Mouse (Mus musculus) lung, embryonic 16.5 days (tissue): ENCODE results near the gene Olfr1396. TPM values are rescaled to one million over a fixed set of nuclear protein-coding genes. Genes with fewer than 3 reads are reported as not detected.
A peak's percentile ranks its signal among the peaks of the same experiment; 100 is the strongest.

Experiments
- ATAC-seq: fragments of 200-750 bp; cut with Nextera tagmentation; 2 replicates; pipeline ENCODE4 v1.8.0; 2017; ENCODE audit warnings: low read depth, mild to moderate bottlenecking, moderate library complexity
- H3K27ac ChIP-seq: fragments of 300-500 bp; sonication (generic); 2 replicates; pipeline ENCODE4 v1.5.1; 2014; ENCODE audit warnings: mild to moderate bottlenecking, control low read depth, low read length
- H3K27me3 ChIP-seq: fragments of 300-500 bp; sonication (generic); 2 replicates; pipeline ENCODE4 v1.6.1; 2014; ENCODE audit warnings: low read depth, low read length, mixed read lengths; ENCODE audit not compliant: control insufficient read depth, insufficient read depth
- H3K36me3 ChIP-seq: fragments of 300-500 bp; sonication (generic); 2 replicates; pipeline ENCODE4 v1.6.1; 2014; ENCODE audit warnings: low read length; ENCODE audit not compliant: control insufficient read depth, insufficient read depth
- H3K4me1 ChIP-seq: fragments of 300-500 bp; sonication (generic); replicated peaks from 2 replicates; pipeline ENCODE4 v1.6.1; 2014; ENCODE audit warnings: low read length, mixed read lengths; ENCODE audit not compliant: control insufficient read depth, insufficient read depth
- H3K4me2 ChIP-seq: fragments of 300-500 bp; sonication (generic); 2 replicates; pipeline ENCODE4 v1.6.1; 2014; ENCODE audit warnings: low read depth, low read length, control low read depth
- H3K4me3 ChIP-seq: fragments of 300-500 bp; sonication (generic); 2 replicates; pipeline ENCODE4 v1.5.1; 2014; ENCODE audit warnings: mild to moderate bottlenecking, low read length, control low read depth
- H3K9ac ChIP-seq: fragments of 300-500 bp; sonication (generic); 2 replicates; pipeline ENCODE4 v1.6.1; 2014; ENCODE audit warnings: low read length, control low read depth
- H3K9me3 ChIP-seq: fragments of 300-500 bp; sonication (generic); 2 replicates; pipeline ENCODE4 v1.6.1; 2016; ENCODE audit warnings: low read length; ENCODE audit not compliant: control insufficient read depth
- WGBS: fragments of 180-500 bp; shearing (Covaris S2); extraction: QIAGEN DNeasy Blood & Tissue Kit; methylation state at CpG from one replicate; pipeline ENCODE4 v1.1.7; 2014; 5-methylcytosine and 5-hydroxymethylcytosine counted together
- polyA plus RNA-seq: library from polyadenylated mRNA; unstranded; fragments of >200 nt; fragmentation: Nextera tagmentation; extraction: Ambion mirVana; gene quantifications from 2 replicates; pipeline ENCODE4 v1.2.1, GENCODE M21; 2015

Gene Olfr1396
- polyA plus RNA-seq, 1 experiment from 2014 or later, result not detected

DNA sequence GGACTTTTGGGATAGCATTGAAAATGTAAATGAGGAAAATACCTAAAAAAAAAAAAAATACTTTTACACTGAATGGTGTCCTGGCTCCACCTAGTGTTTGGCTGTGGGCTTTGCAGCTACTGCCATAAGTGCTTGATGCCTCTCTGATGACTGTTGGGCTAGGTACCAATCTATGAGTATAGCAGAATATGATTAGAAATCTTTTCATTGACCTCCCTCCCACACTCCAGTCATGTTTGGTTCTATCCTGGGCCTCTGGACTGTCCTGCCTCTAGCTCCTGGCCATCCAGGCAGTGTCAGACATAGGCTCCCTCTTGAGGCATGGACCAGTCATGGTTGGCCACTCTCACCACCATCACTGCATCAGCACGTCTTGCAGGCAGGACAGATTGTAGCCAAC lies 5.8 kb downstream of the Olfr1396 start:
- Histone ChIP-seq H3K27me3 (no peaks in the 10 kb centered on the region), H3K27ac (no peak overlapping the region), H3K9me3 (no peaks in the 10 kb centered on the region), H3K4me2 (no peak overlapping the region), H3K4me1 (no peaks in the 10 kb centered on the region), H3K4me3 (no peak overlapping the region), H3K9ac (no peak overlapping the region), H3K36me3 (no peaks in the 10 kb centered on the region)
- 33% methylated on average over 1 of the region's 1 CpGs for WGBS
- no peak for ATAC-seq

DNA sequence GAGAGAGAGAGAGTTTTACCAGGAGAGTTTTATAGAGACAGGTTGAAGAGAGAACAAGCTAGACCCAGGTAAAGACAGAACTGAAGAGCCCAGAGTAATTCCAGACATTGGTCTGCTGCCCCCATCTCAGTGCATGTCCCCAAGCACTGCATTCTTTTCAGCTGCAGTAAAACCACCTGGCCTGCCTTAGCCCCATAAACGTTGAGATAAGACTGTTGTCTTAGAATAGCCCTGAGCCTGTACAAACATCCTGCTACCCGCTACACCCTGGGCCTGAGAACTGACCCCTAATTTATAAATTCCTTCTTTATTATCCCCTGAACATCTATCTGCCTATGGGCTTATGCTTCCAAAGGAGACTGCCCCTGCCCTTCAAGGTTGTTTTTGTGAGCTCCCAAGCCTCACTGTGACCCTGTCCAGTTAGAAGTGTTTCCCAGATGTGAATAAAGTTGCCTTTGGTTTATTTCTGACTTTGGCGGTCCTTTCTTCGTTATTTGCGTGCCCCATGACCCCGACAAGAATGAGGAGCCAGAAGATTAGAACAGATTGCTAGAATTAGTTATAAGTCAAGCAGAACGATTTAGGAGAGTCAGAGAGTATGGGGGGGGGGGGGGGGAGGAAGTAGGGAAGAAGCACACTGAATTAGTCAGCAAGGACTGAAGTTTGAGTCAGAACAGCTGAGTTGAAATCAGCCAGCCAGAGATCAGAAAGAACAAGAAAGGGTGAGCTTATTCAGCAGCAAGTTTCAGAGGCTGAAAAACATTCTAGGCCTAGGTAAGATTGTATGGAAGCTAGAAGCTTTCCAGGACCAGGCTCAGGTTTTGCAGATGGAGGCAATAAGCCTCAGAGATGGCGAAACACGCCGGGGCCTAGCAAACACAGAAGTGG lies 6.8 kb downstream of the Olfr1396 start:
- H3K4me3 ChIP-seq, result no peak overlapping the region
- no peak for ATAC-seq
- 52% methylated on average over 10 of the region's 10 CpGs for WGBS
- no peak overlapping the region for H3K4me2 ChIP-seq
- H3K27ac ChIP-seq, result no peak overlapping the region
- H3K36me3 ChIP-seq, result no peaks in the 10 kb centered on the region
- no peak overlapping the region for H3K9ac ChIP-seq
- H3K4me1 ChIP-seq, result peaks cover 3% of the 10 kb centered on the region; the same call in 1 of the 2 replicates
- H3K27me3 ChIP-seq, result no peaks in the 10 kb centered on the region
- H3K9me3 ChIP-seq, result no peaks in the 10 kb centered on the region

DNA sequence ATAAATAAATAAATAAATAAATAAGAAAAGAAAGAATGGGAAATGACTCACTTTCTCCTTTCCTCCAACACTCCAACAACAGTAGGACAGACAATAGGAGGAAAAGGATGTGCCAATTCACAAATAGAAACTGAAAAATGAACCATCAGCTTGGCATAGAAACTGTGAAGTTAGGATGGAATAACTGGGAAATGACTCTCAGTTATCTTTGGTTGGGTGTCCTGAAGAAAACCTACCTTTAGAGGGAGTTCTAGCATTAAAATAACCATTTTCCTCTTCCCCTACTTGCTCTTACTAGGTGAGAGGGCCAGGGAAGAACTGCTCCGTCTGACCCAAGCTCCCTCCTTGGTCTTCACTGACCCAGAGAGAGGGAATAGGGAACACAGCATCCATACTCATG lies 8.9 kb downstream of the Olfr1396 start:
- no peaks in the 10 kb centered on the region for H3K36me3 ChIP-seq
- no peaks in the 10 kb centered on the region for H3K27me3 ChIP-seq
- H3K27ac ChIP-seq, result no peak overlapping the region
- no peak overlapping the region for H3K4me2 ChIP-seq
- H3K9me3 ChIP-seq, result no peaks in the 10 kb centered on the region
- no peak overlapping the region for H3K9ac ChIP-seq
- no peak for ATAC-seq
- H3K4me3 ChIP-seq, result no peak overlapping the region
- WGBS, result 57% methylated on average over 1 of the region's 1 CpGs
- peaks cover 8% of the 10 kb centered on the region; the same call in 1 of the 2 replicates for H3K4me1 ChIP-seq

DNA sequence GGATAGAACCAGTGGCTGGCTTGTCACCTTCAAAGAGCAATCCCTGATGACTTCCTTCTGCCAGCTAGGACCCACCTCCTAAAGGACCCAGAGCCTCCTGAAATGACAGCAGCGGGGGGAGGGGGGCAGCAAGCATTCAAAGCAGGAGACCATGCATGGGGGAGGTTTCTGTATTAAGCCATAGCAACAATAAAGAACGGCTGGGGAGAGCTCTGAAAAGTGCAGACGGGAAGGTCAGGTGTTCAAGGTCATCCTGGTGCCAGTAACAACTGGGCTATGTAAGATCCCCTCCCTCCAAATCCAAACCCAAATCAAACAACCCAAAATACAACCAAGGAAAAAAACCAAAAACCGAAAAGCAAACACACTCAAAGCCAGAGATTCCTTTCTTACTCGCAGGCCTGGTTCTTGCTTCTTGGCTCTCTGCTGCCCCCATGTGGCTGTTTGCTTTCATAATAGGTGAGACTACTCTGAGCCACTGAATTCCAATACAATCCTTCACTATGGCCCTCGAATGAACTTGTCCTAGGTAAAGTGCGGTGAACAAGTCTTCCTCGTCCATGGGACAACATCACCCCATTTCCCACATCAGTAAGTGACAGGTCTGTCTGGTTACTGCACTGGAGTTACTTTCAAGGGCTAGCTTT lies 11.5 kb downstream of the Olfr1396 start:
- peak; percentile 75 for ATAC-seq
- H3K4me2 ChIP-seq, result no peak overlapping the region
- H3K4me1 ChIP-seq, result peaks cover 8% of the 10 kb centered on the region; the same call in 1 of the 2 replicates
- no peaks in the 10 kb centered on the region for H3K36me3 ChIP-seq
- 0 out of 2 replicates have a peak overlapping the region, but pooled peaks have one; percentile 22 for H3K9ac ChIP-seq
- H3K27me3 ChIP-seq, result no peaks in the 10 kb centered on the region
- no peaks in the 10 kb centered on the region for H3K9me3 ChIP-seq
- H3K4me3 ChIP-seq, result no peak overlapping the region
- WGBS, result 8% methylated on average over 8 of the region's 8 CpGs
- no peak overlapping the region for H3K27ac ChIP-seq

DNA sequence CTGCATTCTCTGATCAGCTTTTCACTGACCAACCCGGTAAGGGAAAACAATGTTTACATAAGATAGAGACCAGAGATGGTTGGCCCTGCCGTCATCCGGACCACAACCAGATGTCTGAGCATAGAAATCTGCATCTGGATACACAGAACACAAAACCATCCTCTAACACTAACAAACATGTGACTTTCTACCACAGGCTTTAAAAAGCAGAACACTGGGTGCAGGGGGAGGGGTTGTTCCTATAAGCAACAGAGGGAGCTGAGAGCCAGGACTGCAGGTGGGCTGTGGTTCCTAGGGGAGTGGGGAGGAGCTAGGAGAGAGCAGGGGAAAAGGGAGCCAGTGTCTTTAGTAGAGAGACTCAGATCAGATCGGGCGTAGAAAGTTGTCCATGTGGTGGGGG lies 13.2 kb downstream of the Olfr1396 start:
- H3K4me2 ChIP-seq, result no peak overlapping the region
- WGBS, result 18% methylated on average over 5 of the region's 5 CpGs
- no peaks in the 10 kb centered on the region for H3K27me3 ChIP-seq
- H3K9me3 ChIP-seq, result no peaks in the 10 kb centered on the region
- H3K4me1 ChIP-seq, result peaks cover 8% of the 10 kb centered on the region; the same call in 1 of the 2 replicates
- no peak overlapping the region for H3K9ac ChIP-seq
- ATAC-seq, result no peak
- H3K4me3 ChIP-seq, result no peak overlapping the region
- no peaks in the 10 kb centered on the region for H3K36me3 ChIP-seq
- H3K27ac ChIP-seq, result no peak overlapping the region

DNA sequence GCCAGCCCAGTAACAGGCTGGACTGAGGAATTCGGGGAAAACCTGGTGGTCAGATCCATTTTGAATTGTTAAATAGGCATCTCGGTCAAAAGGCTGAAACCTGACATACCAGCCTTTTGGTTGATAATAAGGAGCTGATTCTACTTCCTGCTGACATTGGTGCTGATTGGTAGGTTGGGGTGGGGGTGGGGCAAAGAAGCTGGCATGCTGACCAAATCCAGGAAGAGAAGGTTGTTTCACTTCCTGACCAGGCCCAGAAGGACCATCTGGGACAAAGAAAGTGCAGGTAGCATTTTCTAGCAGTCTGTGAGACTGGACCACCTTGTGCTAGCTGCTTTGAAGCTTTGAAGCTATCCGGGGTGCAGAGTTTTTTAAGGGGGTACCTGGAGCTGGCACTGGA lies 14.3 kb downstream of the Olfr1396 start:
- Histone ChIP-seq H3K9me3 (no peaks in the 10 kb centered on the region), H3K27me3 (no peaks in the 10 kb centered on the region), H3K4me2 (no peak overlapping the region), H3K4me1 (peaks cover 8% of the 10 kb centered on the region; the same call in 1 of the 2 replicates), H3K4me3 (no peak overlapping the region), H3K9ac (no peak overlapping the region), H3K27ac (no peak overlapping the region), H3K36me3 (no peaks in the 10 kb centered on the region)
- WGBS, result 82% methylated on average over 3 of the region's 3 CpGs
- ATAC-seq, result no peak

DNA sequence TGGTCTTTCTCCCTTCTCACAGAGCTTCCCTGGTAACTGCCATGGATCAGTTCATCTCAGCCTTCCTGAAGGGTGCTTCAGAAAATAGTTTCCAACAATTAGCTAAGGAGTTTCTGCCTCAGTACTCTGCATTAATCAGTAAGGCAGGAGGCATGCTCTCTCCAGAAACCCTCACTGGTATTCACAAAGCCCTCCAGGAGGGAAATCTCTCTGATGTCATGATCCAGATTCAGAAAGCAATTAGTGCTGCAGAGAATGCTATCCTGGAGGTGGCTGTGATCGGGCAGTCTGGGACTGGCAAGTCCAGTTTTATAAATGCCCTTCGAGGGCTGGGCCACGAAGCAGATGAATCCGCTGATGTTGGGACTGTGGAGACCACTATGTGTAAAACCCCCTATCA lies 19.3 kb downstream of the Olfr1396 start:
- no peaks in the 10 kb centered on the region for H3K4me1 ChIP-seq
- no peak overlapping the region for H3K9ac ChIP-seq
- no peaks in the 10 kb centered on the region for H3K9me3 ChIP-seq
- 87% methylated on average over 4 of the region's 4 CpGs for WGBS
- no peak for ATAC-seq
- no peaks in the 10 kb centered on the region for H3K27me3 ChIP-seq
- no peak overlapping the region for H3K27ac ChIP-seq
- H3K36me3 ChIP-seq, result no peaks in the 10 kb centered on the region
- H3K4me2 ChIP-seq, result no peak overlapping the region
- no peak overlapping the region for H3K4me3 ChIP-seq

DNA sequence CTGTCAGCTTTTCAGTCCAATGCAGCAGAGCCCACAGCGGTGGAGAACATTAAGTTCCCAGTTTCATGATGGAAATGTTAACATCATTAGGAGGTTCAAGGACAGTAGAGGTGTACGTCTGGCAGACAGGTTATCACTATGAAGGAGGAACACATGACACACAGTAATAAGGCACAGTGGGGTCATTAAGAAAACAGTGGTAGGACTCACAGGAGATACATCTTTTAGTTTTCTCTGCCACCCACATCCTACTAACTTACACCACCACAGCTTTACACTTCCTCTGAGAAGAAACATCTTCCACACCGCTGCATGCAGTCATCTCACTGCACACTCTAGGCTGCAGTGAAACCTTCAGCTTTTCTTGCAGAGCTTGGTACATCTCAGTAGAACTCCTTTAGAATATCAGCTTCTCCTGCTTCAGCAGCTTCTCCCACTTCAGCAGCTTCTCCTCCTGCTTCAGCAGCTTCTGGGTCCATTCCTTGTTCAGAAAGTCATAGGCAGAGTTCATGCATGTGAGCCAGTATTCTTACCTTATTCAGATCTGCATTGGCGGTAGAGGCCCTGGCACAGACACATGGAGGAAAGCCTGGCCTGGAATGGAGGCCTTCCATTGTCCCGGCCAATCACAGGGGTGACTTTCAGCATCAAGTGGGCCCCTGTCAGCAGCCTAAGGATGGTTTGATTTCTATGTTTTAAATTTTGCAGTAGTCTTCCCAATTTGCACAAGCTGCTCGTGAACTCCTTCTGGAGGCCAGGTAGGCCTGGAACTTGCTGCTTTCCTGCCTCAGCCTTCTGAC lies 20.6 kb downstream of the Olfr1396 start:
- no peaks in the 10 kb centered on the region for H3K36me3 ChIP-seq
- no peak overlapping the region for H3K27ac ChIP-seq
- no peaks in the 10 kb centered on the region for H3K27me3 ChIP-seq
- H3K4me2 ChIP-seq, result no peak overlapping the region
- H3K9me3 ChIP-seq, result no peaks in the 10 kb centered on the region
- ATAC-seq, result no peak
- 77% methylated on average over 6 of the region's 6 CpGs for WGBS
- H3K9ac ChIP-seq, result no peak overlapping the region
- H3K4me3 ChIP-seq, result no peak overlapping the region
- H3K4me1 ChIP-seq, result no peaks in the 10 kb centered on the region

DNA sequence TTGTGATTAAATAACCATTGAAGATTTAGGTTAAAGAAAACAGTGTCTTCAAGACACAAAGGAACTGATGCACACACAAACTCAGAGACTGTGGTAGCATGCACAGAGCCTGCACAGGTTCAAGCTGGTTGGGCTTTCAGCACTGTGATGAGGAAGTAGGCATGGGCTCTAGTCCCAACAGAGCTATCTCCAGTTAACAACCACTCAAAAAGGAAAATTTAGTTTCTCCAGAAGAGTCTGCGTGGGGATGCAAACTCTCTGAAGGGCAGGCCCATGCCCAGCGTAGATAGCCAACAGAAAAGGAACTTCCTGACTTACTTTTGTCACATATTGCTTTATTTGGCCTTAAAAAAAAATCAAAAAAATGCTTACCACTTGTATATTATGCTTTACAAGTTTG lies 21.9 kb downstream of the Olfr1396 start:
- H3K9me3 ChIP-seq, result no peaks in the 10 kb centered on the region
- no peak for ATAC-seq
- H3K27ac ChIP-seq, result no peak overlapping the region
- no peak overlapping the region for H3K4me3 ChIP-seq
- no peaks in the 10 kb centered on the region for H3K36me3 ChIP-seq
- no peak overlapping the region for H3K9ac ChIP-seq
- no peak overlapping the region for H3K4me2 ChIP-seq
- WGBS, result 75% methylated on average over 2 of the region's 2 CpGs
- peaks cover 8% of the 10 kb centered on the region for H3K4me1 ChIP-seq
- no peaks in the 10 kb centered on the region for H3K27me3 ChIP-seq
